Mouse (Mus musculus): ENCODE results near the gene Hp.

GRCm38 (mm10) chr8:109628638-109629037 lies 49.7 kb upstream of the Hp start:
- no peak for TF ChIP-seq CTCF (IDR thresholded peaks at IDR 0.05; ENCODE audit: borderline replicate concordance, control insufficient read depth, extremely low read depth, insufficient read depth, low read length, poor library complexity)
- no peak for TF ChIP-seq POLR2A (IDR thresholded peaks at IDR 0.05; ENCODE audit: control insufficient read depth, extremely low read depth, insufficient read depth, low read length, poor library complexity)
